ENCODE assay signal across 8 mouse cellular contexts in the genomic region with DNA sequence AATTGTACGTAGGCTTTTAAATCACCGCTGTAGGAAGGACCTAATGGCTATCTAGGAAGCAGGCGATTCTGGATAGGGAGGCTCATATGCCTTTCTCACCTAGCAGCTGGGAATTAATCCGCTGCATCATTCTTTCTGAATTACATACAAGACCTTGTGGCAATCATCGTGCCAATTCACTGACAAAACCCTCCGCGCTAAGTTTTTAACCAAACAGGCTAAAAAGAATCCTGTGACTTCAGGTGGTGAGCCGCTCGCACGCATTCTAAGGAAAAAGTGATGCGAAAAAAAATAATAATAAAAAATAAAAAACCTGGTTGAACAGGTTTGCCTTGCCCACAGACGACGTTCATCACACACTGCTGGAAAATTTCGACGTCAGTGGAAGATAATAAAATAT. TPM values are rescaled to one million over a fixed set of nuclear protein-coding genes. Genes with fewer than 3 reads are reported as not detected.
DNase-seq lines count a peak whose midpoint lies in the region; ATAC-seq and TF ChIP-seq lines count a peak whose summit lies in the region.

No protein-coding gene starts in this region.

- no peaks in the 10 kb centered on the region for H3K9me3 ChIP-seq in heart, embryonic 13.5 days
- no peaks in the 10 kb centered on the region for H3K9me3 ChIP-seq in ES-Bruce4 (replicated peaks; ENCODE audit: control insufficient read depth, insufficient read depth, low read length, poor library complexity, severe bottlenecking)
- no peaks in the 10 kb centered on the region for H3K9me3 ChIP-seq in hindbrain, embryonic 12.5 days (replicated peaks)
- no peaks in the 10 kb centered on the region for H3K9me3 ChIP-seq in lung, embryonic 16.5 days (ENCODE audit: control insufficient read depth, low read length)
- no peaks in the 10 kb centered on the region for H3K9me3 ChIP-seq in stomach, embryonic 14.5 days (ENCODE audit: control insufficient read depth, low read depth, low read length)

- peak overlapping the region; percentile 99 for H3K4me2 ChIP-seq in heart, embryonic 13.5 days
- H3K4me2 ChIP-seq in hindbrain, embryonic 12.5 days (replicated peaks) = peak overlapping the region; percentile 93
- H3K4me2 ChIP-seq in lung, embryonic 16.5 days (ENCODE audit: low read depth, low read length) = peak overlapping the region; percentile 99
- peak overlapping the region; percentile 90 for H3K4me2 ChIP-seq in stomach, embryonic 14.5 days (replicated peaks; ENCODE audit: low read depth, low read length)

- TF ChIP-seq CTCF in ES-Bruce4 (IDR thresholded peaks at IDR 0.05; ENCODE audit: low read depth, low read length) = no peak

- no peak for ATAC-seq in heart, embryonic 13.5 days (ENCODE audit: extremely low read depth, insufficient number of reproducible peaks, low FRiP score, low TSS enrichment)
- no peak for ATAC-seq in hindbrain, embryonic 12.5 days (ENCODE audit: low FRiP score)
- ATAC-seq in lung, embryonic 16.5 days (ENCODE audit: low read depth) = no peak
- ATAC-seq in stomach, embryonic 14.5 days (ENCODE audit: insufficient number of reproducible peaks, insufficient read depth, low FRiP score, low read depth) = no peak

- 3% methylated on average over 15 of the region's 15 CpGs for WGBS in heart, embryonic 13.5 days
- WGBS in hindbrain, embryonic 12.5 days = 3% methylated on average over 15 of the region's 15 CpGs
- WGBS in lung, embryonic 16.5 days = 3% methylated on average over 15 of the region's 15 CpGs
- 2% methylated on average over 15 of the region's 15 CpGs for WGBS in stomach, embryonic 14.5 days

- no peak for TF ChIP-seq POLR2A in ES-Bruce4 (IDR thresholded peaks at IDR 0.05; ENCODE audit: insufficient read depth, low read length)

- H3K36me3 ChIP-seq in heart, embryonic 13.5 days = peaks cover 5% of the 10 kb centered on the region
- no peaks in the 10 kb centered on the region for H3K36me3 ChIP-seq in ES-Bruce4 (ENCODE audit: control insufficient read depth, insufficient read depth, low read length, poor library complexity, severe bottlenecking)
- no peaks in the 10 kb centered on the region for H3K36me3 ChIP-seq in hindbrain, embryonic 12.5 days
- H3K36me3 ChIP-seq in lung, embryonic 16.5 days (ENCODE audit: control insufficient read depth, insufficient read depth, low read length) = no peaks in the 10 kb centered on the region
- no peaks in the 10 kb centered on the region for H3K36me3 ChIP-seq in stomach, embryonic 14.5 days (ENCODE audit: control insufficient read depth, insufficient read depth, low read length)

- H3K27me3 ChIP-seq in heart, embryonic 13.5 days (replicated peaks) = no peaks in the 10 kb centered on the region
- no peaks in the 10 kb centered on the region for H3K27me3 ChIP-seq in ES-Bruce4 (ENCODE audit: control insufficient read depth, insufficient read depth, low read length, poor library complexity, severe bottlenecking)
- H3K27me3 ChIP-seq in hindbrain, embryonic 12.5 days = no peaks in the 10 kb centered on the region
- no peaks in the 10 kb centered on the region for H3K27me3 ChIP-seq in lung, embryonic 16.5 days (ENCODE audit: control insufficient read depth, insufficient read depth, low read depth, low read length)
- no peaks in the 10 kb centered on the region for H3K27me3 ChIP-seq in stomach, embryonic 14.5 days (ENCODE audit: control insufficient read depth, insufficient read depth, low read length)

- no peak for DNase-seq in heart, adult 8-10 months (ENCODE audit: low spot score)
- DNase-seq in cerebellum, postnatal 25 days = peak; percentile 27 to 29
- no peak for DNase-seq in right cerebral cortex, postnatal 4 days

- peak overlapping the region; percentile 97 for H3K9ac ChIP-seq in heart, embryonic 13.5 days
- H3K9ac ChIP-seq in ES-Bruce4 (ENCODE audit: low read depth, poor library complexity, severe bottlenecking) = 0 out of 2 replicates have a peak overlapping the region, but pooled peaks have one; percentile 85
- peak overlapping the region; percentile 89 for H3K9ac ChIP-seq in hindbrain, embryonic 12.5 days
- H3K9ac ChIP-seq in lung, embryonic 16.5 days (ENCODE audit: low read length) = peak overlapping the region; percentile 94
- peak overlapping the region; percentile 88; the same call in 1 of the 2 replicates for H3K9ac ChIP-seq in stomach, embryonic 14.5 days (replicated peaks; ENCODE audit: low read depth, low read length)

- H3K4me1 ChIP-seq in heart, embryonic 13.5 days = peaks cover 21% of the 10 kb centered on the region
- H3K4me1 ChIP-seq in ES-Bruce4 (ENCODE audit: control insufficient read depth, insufficient read depth, low read length) = no peaks in the 10 kb centered on the region
- H3K4me1 ChIP-seq in hindbrain, embryonic 12.5 days = peaks cover 16% of the 10 kb centered on the region
- peaks cover 13% of the 10 kb centered on the region for H3K4me1 ChIP-seq in lung, embryonic 16.5 days (replicated peaks; ENCODE audit: control insufficient read depth, insufficient read depth, low read length)
- H3K4me1 ChIP-seq in stomach, embryonic 14.5 days (ENCODE audit: control insufficient read depth, insufficient read depth, low read length) = no peaks in the 10 kb centered on the region

- H3K4me3 ChIP-seq in heart, embryonic 13.5 days = peak overlapping the region; percentile 68
- H3K4me3 ChIP-seq in ES-Bruce4 (ENCODE audit: low read depth, low read length) = no peak overlapping the region
- H3K4me3 ChIP-seq in hindbrain, embryonic 12.5 days = peak overlapping the region; percentile 69
- peak overlapping the region; percentile 89 for H3K4me3 ChIP-seq in lung, embryonic 16.5 days (ENCODE audit: low read length)
- H3K4me3 ChIP-seq in stomach, embryonic 14.5 days (ENCODE audit: low read depth, low read length) = peak overlapping the region; percentile 82

- TF ChIP-seq EP300 in ES-Bruce4 (IDR thresholded peaks at IDR 0.05; ENCODE audit: insufficient read depth, low read depth, low read length) = no peak

- no peak overlapping the region; the same call in 1 of the 2 replicates for H3K27ac ChIP-seq in heart, embryonic 13.5 days (replicated peaks)
- no peak overlapping the region for H3K27ac ChIP-seq in ES-Bruce4 (ENCODE audit: insufficient read depth, low read length)
- H3K27ac ChIP-seq in hindbrain, embryonic 12.5 days = no peak overlapping the region
- H3K27ac ChIP-seq in lung, embryonic 16.5 days (ENCODE audit: low read length) = no peak overlapping the region
- H3K27ac ChIP-seq in stomach, embryonic 14.5 days (ENCODE audit: low read length) = no peak overlapping the region

RNA-seq across cellular contexts. Expression of a gene that starts 1.1 kb away (rescaled TPM):
- polyA plus RNA-seq in heart, embryonic 13.5 days (2015; fragmentation: Nextera tagmentation; extraction: Ambion mirVana) = 2.6 and 2.7 TPM in 2 replicates
- 10 to 100 TPM; 13.6 to 13.9 (median 13.8) TPM for total RNA-seq in heart, adult 8-10 months (2022)
- 18.7 and 24.3 TPM in 2 replicates for polyA plus RNA-seq in ES-Bruce4 (2011; ENCODE audit: insufficient read depth, insufficient read length, low read depth, missing spikeins)
- 8.8 and 9.1 TPM in 2 replicates for polyA plus RNA-seq in hindbrain, embryonic 12.5 days (2016; fragmentation: Nextera tagmentation; extraction: Ambion mirVana)
- 3.2 and 3.6 TPM in 2 replicates for polyA plus RNA-seq in lung, embryonic 16.5 days (2015; fragmentation: Nextera tagmentation; extraction: Ambion mirVana)
- polyA plus RNA-seq in stomach, embryonic 14.5 days (2014; fragmentation: Nextera tagmentation; extraction: Ambion mirVana) = 11.5 and 11.6 TPM in 2 replicates

Comparison
In these comparisons a context has a peak if more than half of its experiments do, and no peak if none do; other contexts are left out.
1. DNase-seq: peak in cerebellum, postnatal 25 days (2 of 2); none in heart, adult 8-10 months (single experiment) and right cerebral cortex, postnatal 4 days (single experiment).
2. Peak in every context shown above with its lines, with median percentiles within 50 percentile points of each other: H3K4me2 ChIP-seq and H3K9ac ChIP-seq.